Mouse (Mus musculus) gastrocnemius, adult 18-20 months (tissue): Measurements from ENCODE around the gene Vmn2r67. TPM values are rescaled to one million over a fixed set of nuclear protein-coding genes. Genes with fewer than 3 reads are reported as not detected.
"Not testable (repeated sequence)": the region's sequence is repeated elsewhere in the genome, so short reads cannot be mapped to it uniquely, and the experiment has no call there.

ENCODE experiments used
- DNase-seq: peaks from one replicate; pipeline ENCODE4 v3.0.0; 2021; ENCODE audit warnings: low spot score
- long read RNA-seq, 2 experiments: library from polyadenylated mRNA; stranded (forward); transcript quantifications; one replicate each; pipeline ENCODE4 v2.0.0; 2021
- total RNA-seq, 2 experiments: library from RNA; stranded (reverse); gene quantifications; 2 replicates each; pipeline ENCODE4 v1.2.3; 2021

The Vmn2r67 gene
- not detected for total RNA-seq
- long read RNA-seq, experiment 1 = 0 reads
- long read RNA-seq, experiment 2 = 0 reads

- DNase-seq = no peak
Measured at GRCm38 (mm10) chr7:85155898-85156297, at the start of gene Vmn2r67. TSS of gene Vmn2r67 (minus strand) at chr7:85155998.

GRCm38 (mm10) chr7:85104531-85104930 lies 51.3 kb downstream of the Vmn2r67 start:
- DNase-seq = not testable (repeated sequence)

Other genes with a start within 250 kb of the Vmn2r67 start
- gene Vmn2r65, start 191.9 kb downstream of the Vmn2r67 start, total RNA-seq = not detected
- not detected for gene Vmn2r66, start 143.7 kb downstream of the Vmn2r67 start, total RNA-seq
- gene Vmn2r68, start 81.8 kb upstream of the Vmn2r67 start, total RNA-seq = not detected